Mouse (Mus musculus): ENCODE data around the gene Elovl7. TPM values are rescaled to one million over a fixed set of nuclear protein-coding genes. Genes with fewer than 3 reads are reported as not detected.

Elovl7 gene
- polyA plus RNA-seq (2012; ENCODE audit: insufficient read depth, insufficient read length, missing spikeins): 0.27 TPM in 1 of 2 replicates, not detected in the other

- Histone ChIP-seq H3K27ac (ENCODE audit: insufficient read depth, low read depth, low read length) (no peak within 1 kb of the TSS), H3K4me1 (ENCODE audit: control insufficient read depth, insufficient read depth, low read length) (no peaks in the 10 kb centered on the region), H3K4me3 (ENCODE audit: insufficient read depth, low read length) (peak within 1 kb of the TSS; percentile 80)
- no peak for TF ChIP-seq POLR2A (IDR thresholded peaks at IDR 0.05; ENCODE audit: borderline replicate concordance, low read depth, low read length)
- TF ChIP-seq CTCF (IDR thresholded peaks at IDR 0.05; ENCODE audit: low read depth, low read length): no peak
Measured at GRCm38 (mm10) chr13:108214081-108214484, at the start of gene Elovl7. TSS of gene Elovl7 (plus strand) at chr13:108214404.

DNA sequence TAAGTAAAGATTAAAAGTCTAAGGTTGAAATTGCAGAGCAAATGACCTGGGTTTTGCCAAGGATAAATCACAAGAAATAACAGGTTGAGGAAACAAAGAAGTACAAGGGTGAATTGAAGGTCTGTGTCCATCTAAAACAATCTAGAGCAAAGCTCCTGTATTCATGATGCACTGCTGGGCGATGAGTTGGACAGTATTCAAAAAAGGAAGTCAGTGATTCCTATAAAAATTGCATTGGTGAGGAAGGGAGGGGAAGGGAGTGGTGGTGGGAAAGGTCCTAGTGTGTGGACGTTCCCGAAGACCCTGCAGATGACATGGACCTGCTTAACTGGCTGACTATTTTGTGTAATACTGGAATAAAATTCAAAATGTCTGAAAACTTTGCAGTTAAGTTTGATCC is 49.6 kb upstream of the Elovl7 start:
- Histone ChIP-seq H3K4me3 (ENCODE audit: insufficient read depth, low read length) (no peak overlapping the region), H3K4me1 (ENCODE audit: control insufficient read depth, insufficient read depth, low read length) (peaks cover 3% of the 10 kb centered on the region; the same call in 1 of the 2 replicates), H3K27ac (ENCODE audit: insufficient read depth, low read depth, low read length) (no peak overlapping the region)
- TF ChIP-seq CTCF (IDR thresholded peaks at IDR 0.05; ENCODE audit: low read depth, low read length) (no peak), POLR2A (IDR thresholded peaks at IDR 0.05; ENCODE audit: borderline replicate concordance, low read depth, low read length) (no peak)

DNA sequence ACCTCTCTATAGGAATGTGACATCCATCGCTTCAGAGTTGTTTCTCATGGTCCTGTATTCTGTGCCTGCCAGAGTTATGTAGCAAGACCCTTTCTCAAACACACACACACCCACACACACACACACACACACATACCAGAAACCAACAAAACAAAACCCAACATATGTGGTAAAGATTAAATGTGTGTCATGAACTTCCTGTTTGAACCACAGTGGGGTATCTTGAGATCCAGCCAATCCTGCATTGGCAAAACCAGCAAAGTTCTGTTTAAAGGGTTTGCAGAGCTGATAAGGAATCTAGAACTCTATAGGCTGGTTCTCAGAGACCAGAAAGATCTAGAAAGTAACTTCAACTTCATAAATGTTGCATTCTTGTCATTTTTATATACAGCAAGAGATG is 44.2 kb upstream of the Elovl7 start:
- H3K4me3 ChIP-seq (ENCODE audit: insufficient read depth, low read length): no peak overlapping the region
- TF ChIP-seq POLR2A (IDR thresholded peaks at IDR 0.05; ENCODE audit: borderline replicate concordance, low read depth, low read length) (no peak), CTCF (IDR thresholded peaks at IDR 0.05; ENCODE audit: low read depth, low read length) (no peak)
- H3K27ac ChIP-seq (ENCODE audit: insufficient read depth, low read depth, low read length): no peak overlapping the region

DNA sequence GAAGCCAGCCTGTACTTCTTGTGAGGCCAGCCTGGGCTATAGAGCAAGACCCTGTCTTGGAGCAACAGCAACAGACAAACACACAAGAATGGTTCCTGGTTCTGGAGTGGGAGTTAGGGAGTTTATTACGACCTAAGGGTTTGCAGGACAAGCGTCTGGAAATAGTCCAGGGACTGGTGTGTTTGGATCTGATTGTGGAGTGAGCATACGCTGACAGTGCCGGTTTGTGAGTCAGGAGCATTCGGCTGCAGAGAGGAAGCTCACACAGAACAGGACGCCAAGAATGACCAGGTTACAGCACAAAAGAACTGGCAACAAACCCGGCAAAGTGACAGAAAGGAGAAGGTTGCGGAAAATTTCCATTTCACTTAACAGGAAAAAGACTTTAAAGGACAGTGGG is 43.7 kb upstream of the Elovl7 start:
- no peak overlapping the region for H3K27ac ChIP-seq (ENCODE audit: insufficient read depth, low read depth, low read length)
- no peak overlapping the region for H3K4me3 ChIP-seq (ENCODE audit: insufficient read depth, low read length)
- TF ChIP-seq CTCF (IDR thresholded peaks at IDR 0.05; ENCODE audit: low read depth, low read length): no peak
- no peak for TF ChIP-seq POLR2A (IDR thresholded peaks at IDR 0.05; ENCODE audit: borderline replicate concordance, low read depth, low read length)
- no peaks in the 10 kb centered on the region for H3K4me1 ChIP-seq (ENCODE audit: control insufficient read depth, insufficient read depth, low read length)

More for the DNA sequence above, 44.2 kb upstream of the Elovl7 start:
- no peaks in the 10 kb centered on the region for H3K4me1 ChIP-seq (ENCODE audit: control insufficient read depth, insufficient read depth, low read length)

DNA sequence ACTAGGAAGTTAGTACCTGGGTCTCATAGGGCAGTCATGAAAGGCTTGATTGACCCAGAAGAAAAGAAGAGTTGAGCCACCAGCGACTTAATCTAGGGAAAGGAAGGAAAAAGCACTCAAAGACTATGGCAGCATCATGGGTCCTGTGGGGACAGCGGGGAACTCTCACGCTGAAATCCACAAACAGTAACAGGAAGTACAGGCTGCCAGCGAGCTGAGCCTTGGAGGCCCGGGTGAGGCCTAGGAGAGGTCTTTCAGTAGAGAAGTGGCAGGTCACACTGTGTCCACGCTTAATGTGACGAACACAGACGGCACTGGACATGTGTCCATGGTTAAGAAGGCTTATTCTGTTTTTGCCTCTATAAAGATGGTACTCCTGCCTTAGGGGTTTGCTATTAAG is 34.6 kb upstream of the Elovl7 start:
- no peak overlapping the region for H3K4me3 ChIP-seq (ENCODE audit: insufficient read depth, low read length)
- H3K27ac ChIP-seq (ENCODE audit: insufficient read depth, low read depth, low read length): no peak overlapping the region
- H3K4me1 ChIP-seq (ENCODE audit: control insufficient read depth, insufficient read depth, low read length): peaks cover 6% of the 10 kb centered on the region; the same call in 1 of the 2 replicates
- TF ChIP-seq CTCF (IDR thresholded peaks at IDR 0.05; ENCODE audit: low read depth, low read length) (no peak), POLR2A (IDR thresholded peaks at IDR 0.05; ENCODE audit: borderline replicate concordance, low read depth, low read length) (no peak)

- Histone ChIP-seq H3K4me1 (ENCODE audit: control insufficient read depth, insufficient read depth, low read length) (peaks cover 6% of the 10 kb centered on the region; the same call in 1 of the 2 replicates), H3K4me3 (ENCODE audit: insufficient read depth, low read length) (no peak overlapping the region), H3K27ac (ENCODE audit: insufficient read depth, low read depth, low read length) (no peak overlapping the region)
- no peak for TF ChIP-seq POLR2A (IDR thresholded peaks at IDR 0.05; ENCODE audit: borderline replicate concordance, low read depth, low read length)
- TF ChIP-seq CTCF (IDR thresholded peaks at IDR 0.05; ENCODE audit: low read depth, low read length): no peak
Measured at GRCm38 (mm10) chr13:108180821-108181220, 33.4 kb upstream of the Elovl7 start.

- Histone ChIP-seq H3K4me3 (ENCODE audit: insufficient read depth, low read length) (no peak overlapping the region), H3K4me1 (ENCODE audit: control insufficient read depth, insufficient read depth, low read length) (peaks cover 4% of the 10 kb centered on the region), H3K27ac (ENCODE audit: insufficient read depth, low read depth, low read length) (no peak overlapping the region)
- no peak for TF ChIP-seq CTCF (IDR thresholded peaks at IDR 0.05; ENCODE audit: low read depth, low read length)
- no peak for TF ChIP-seq POLR2A (IDR thresholded peaks at IDR 0.05; ENCODE audit: borderline replicate concordance, low read depth, low read length)
Measured at GRCm38 (mm10) chr13:108184743-108185255, 29.4 kb upstream of the Elovl7 start.

- Histone ChIP-seq H3K4me3 (ENCODE audit: insufficient read depth, low read length) (no peak overlapping the region), H3K4me1 (ENCODE audit: control insufficient read depth, insufficient read depth, low read length) (peaks cover 4% of the 10 kb centered on the region; the same call in 1 of the 2 replicates), H3K27ac (ENCODE audit: insufficient read depth, low read depth, low read length) (no peak overlapping the region)
- TF ChIP-seq POLR2A (IDR thresholded peaks at IDR 0.05; ENCODE audit: borderline replicate concordance, low read depth, low read length) (no peak), CTCF (IDR thresholded peaks at IDR 0.05; ENCODE audit: low read depth, low read length) (no peak)
Measured at GRCm38 (mm10) chr13:108185530-108185929, 28.7 kb upstream of the Elovl7 start.

DNA sequence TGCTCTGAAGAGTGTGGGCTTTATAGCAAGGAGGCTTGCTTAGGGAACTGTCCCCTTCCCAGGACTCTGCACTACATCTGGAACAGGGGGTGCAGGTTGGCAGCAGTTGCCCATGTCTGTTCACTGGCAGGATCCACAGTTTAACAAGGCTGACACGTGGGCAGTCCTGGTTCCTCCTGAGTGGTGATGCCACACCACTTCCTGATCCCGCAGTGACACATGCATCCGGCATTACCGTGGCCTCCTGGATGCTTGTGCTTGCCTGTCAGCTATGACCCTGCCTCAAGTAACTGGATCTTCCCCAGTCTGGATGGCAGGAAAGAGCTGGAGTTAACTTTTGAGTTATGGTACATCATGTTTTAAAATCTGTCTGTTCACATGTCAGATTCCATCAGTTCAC is 26.2 kb upstream of the Elovl7 start:
- Histone ChIP-seq H3K4me3 (ENCODE audit: insufficient read depth, low read length) (no peak overlapping the region), H3K27ac (ENCODE audit: insufficient read depth, low read depth, low read length) (no peak overlapping the region), H3K4me1 (ENCODE audit: control insufficient read depth, insufficient read depth, low read length) (peaks cover 4% of the 10 kb centered on the region; the same call in 1 of the 2 replicates)
- TF ChIP-seq POLR2A (IDR thresholded peaks at IDR 0.05; ENCODE audit: borderline replicate concordance, low read depth, low read length) (no peak), CTCF (IDR thresholded peaks at IDR 0.05; ENCODE audit: low read depth, low read length) (no peak)

GRCm38 (mm10) chr13:108191074-108191720 is 23.0 kb upstream of the Elovl7 start:
- H3K27ac ChIP-seq (ENCODE audit: insufficient read depth, low read depth, low read length): no peak overlapping the region
- TF ChIP-seq POLR2A (IDR thresholded peaks at IDR 0.05; ENCODE audit: borderline replicate concordance, low read depth, low read length): no peak
- TF ChIP-seq CTCF (IDR thresholded peaks at IDR 0.05; ENCODE audit: low read depth, low read length): peak; percentile 47; the same call in 1 of the 2 replicates
- peaks cover 4% of the 10 kb centered on the region; the same call in 1 of the 2 replicates for H3K4me1 ChIP-seq (ENCODE audit: control insufficient read depth, insufficient read depth, low read length)
- H3K4me3 ChIP-seq (ENCODE audit: insufficient read depth, low read length): no peak overlapping the region

Data from bone marrow macrophage, adult 2 months (primary cell).